Mouse (Mus musculus) adrenal gland, postnatal 14 days (tissue): ENCODE data around the gene Dusp22. TPM values are rescaled to one million over a fixed set of nuclear protein-coding genes. Genes with fewer than 3 reads are reported as not detected.

Experiments
- DNase-seq: peaks from one replicate; pipeline ENCODE4 v3.0.0; 2021; ENCODE audit warnings: mixed read lengths
- total RNA-seq: library from RNA; stranded (reverse); gene quantifications from 2 replicates; pipeline ENCODE4 v1.2.3, GENCODE M21; 2021

The Dusp22 gene
- total RNA-seq, 1 experiment from 2014 or later: 33.9 TPM

GRCm38 (mm10) chr13:30669277-30669676 lies 9.5 kb downstream of the Dusp22 start:
- no peak for DNase-seq

- DNase-seq: no peak
These were observed 14.1 kb downstream of the Dusp22 start for GRCm38 (mm10) chr13:30673878-30674277.

GRCm38 (mm10) chr13:30678822-30679221 lies 19.0 kb downstream of the Dusp22 start:
- DNase-seq: no peak

- DNase-seq: no peak
These were observed 22.1 kb downstream of the Dusp22 start for GRCm38 (mm10) chr13:30681866-30682265.

- no peak for DNase-seq
These were observed 22.5 kb downstream of the Dusp22 start for GRCm38 (mm10) chr13:30682328-30682727.

GRCm38 (mm10) chr13:30684614-30685122 lies 24.9 kb downstream of the Dusp22 start:
- no peak for DNase-seq

- no peak for DNase-seq
These were observed 26.2 kb downstream of the Dusp22 start for GRCm38 (mm10) chr13:30685957-30686356.

- DNase-seq: no peak
These were observed 28.3 kb downstream of the Dusp22 start for GRCm38 (mm10) chr13:30688035-30688616.

GRCm38 (mm10) chr13:30689475-30689874 lies 29.7 kb downstream of the Dusp22 start:
- DNase-seq: no peak

- no peak for DNase-seq
These were observed 31.9 kb downstream of the Dusp22 start for GRCm38 (mm10) chr13:30691441-30692292.

- DNase-seq: no peak
These were observed 33.0 kb downstream of the Dusp22 start for GRCm38 (mm10) chr13:30692644-30693385.

GRCm38 (mm10) chr13:30695232-30695631 lies 35.4 kb downstream of the Dusp22 start:
- peak; percentile 23 for DNase-seq

GRCm38 (mm10) chr13:30695890-30696289 lies 36.1 kb downstream of the Dusp22 start:
- DNase-seq: no peak

GRCm38 (mm10) chr13:30697880-30698279 lies 38.1 kb downstream of the Dusp22 start:
- DNase-seq: no peak

- no peak for DNase-seq
These were observed 42.9 kb downstream of the Dusp22 start for GRCm38 (mm10) chr13:30702695-30703094.

- DNase-seq: no peak
These were observed 44.7 kb downstream of the Dusp22 start for GRCm38 (mm10) chr13:30704246-30705095.

GRCm38 (mm10) chr13:30711066-30711465 lies 51.3 kb downstream of the Dusp22 start:
- DNase-seq: no peak

- DNase-seq: peak; percentile 24
These were observed 51.9 kb downstream of the Dusp22 start for GRCm38 (mm10) chr13:30711711-30712110.

- DNase-seq: no peak
These were observed 52.5 kb downstream of the Dusp22 start for GRCm38 (mm10) chr13:30712280-30712679.

GRCm38 (mm10) chr13:30713621-30714020 lies 53.8 kb downstream of the Dusp22 start:
- DNase-seq: no peak

GRCm38 (mm10) chr13:30714552-30714951 lies 54.8 kb downstream of the Dusp22 start:
- no peak for DNase-seq

- DNase-seq: no peak
These were observed 55.3 kb downstream of the Dusp22 start for GRCm38 (mm10) chr13:30715060-30715459.
